Mouse (Mus musculus) gastrocnemius, adult 18-20 months (tissue): Measurements from ENCODE around the gene Ffar3. TPM values are rescaled to one million over a fixed set of nuclear protein-coding genes. Genes with fewer than 3 reads are reported as not detected.
"Not testable (repeated sequence)": the region's sequence is repeated elsewhere in the genome, so short reads cannot be mapped to it uniquely, and the experiment has no call there.

ENCODE experiments used
- DNase-seq: peaks from one replicate; pipeline ENCODE4 v3.0.0; 2021; ENCODE audit warnings: low spot score
- total RNA-seq, 2 experiments: library from RNA; stranded (reverse); gene quantifications; 2 replicates each; pipeline ENCODE4 v1.2.3; 2021

Ffar3 gene
- total RNA-seq, 2 experiments from 2014 or later, result not detected

GRCm38 (mm10) chr7:30844676-30845297, 11.2 kb downstream of the Ffar3 start:
- no peak for DNase-seq

- DNase-seq, result no peak
Measured at GRCm38 (mm10) chr7:30842092-30842491, 13.9 kb downstream of the Ffar3 start.

DNA sequence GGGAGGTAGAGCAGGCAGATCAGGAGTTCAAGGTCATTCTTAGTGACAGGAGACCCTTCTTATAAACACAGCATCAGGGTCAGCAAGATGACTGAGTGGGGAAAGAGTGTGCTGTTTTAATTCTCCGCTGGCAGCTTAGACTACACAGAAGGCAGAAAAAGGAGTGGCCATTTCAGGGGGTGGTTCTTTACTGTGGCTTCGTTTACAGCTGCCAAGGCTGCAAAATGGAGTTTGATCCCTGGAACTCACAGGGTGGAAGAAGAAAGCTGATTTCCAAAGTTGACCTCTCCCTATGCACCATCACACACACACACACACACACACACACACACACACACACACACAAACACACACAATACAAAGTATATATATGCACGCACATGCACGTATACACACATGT, 14.6 kb downstream of the Ffar3 start:
- no peak for DNase-seq

DNA sequence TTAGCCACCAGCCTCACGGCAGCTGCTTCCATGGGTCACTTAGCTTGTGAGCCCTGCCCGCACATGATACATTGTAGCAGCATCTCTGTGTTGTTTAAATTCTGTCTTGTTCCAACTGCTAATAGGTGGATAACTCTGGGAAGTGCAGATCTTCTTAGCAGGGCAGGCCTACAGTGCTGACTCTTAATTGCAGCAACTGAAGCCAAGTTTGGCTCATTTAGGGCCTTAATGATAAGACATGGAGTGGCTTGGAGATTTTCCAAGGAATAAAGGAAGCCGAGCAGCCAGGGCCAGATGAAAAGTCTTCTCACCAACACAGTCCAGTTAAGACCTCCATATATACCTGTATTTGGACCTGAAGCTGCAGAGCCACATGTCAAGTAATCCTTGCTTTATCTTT, 15.7 kb downstream of the Ffar3 start:
- no peak for DNase-seq

DNA sequence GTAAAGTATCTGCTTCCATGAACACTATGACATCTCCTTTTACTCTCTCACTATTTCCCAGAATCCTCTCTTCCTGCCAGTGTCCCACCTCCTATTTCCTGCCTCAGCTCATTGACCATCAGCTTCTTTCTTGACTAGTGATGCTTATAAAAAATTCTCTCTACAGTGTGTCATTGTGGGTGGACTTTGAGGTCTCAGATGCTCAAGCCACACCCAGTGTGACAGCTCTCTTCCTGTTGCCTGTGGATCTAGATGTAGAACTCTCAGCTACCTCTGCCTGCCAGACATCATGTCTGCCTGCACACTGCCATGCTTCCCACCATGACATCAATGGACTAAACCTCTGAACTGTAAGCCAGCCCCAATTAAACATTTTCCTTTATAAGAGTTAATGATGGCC, 18.7 kb downstream of the Ffar3 start:
- no peak for DNase-seq

DNA sequence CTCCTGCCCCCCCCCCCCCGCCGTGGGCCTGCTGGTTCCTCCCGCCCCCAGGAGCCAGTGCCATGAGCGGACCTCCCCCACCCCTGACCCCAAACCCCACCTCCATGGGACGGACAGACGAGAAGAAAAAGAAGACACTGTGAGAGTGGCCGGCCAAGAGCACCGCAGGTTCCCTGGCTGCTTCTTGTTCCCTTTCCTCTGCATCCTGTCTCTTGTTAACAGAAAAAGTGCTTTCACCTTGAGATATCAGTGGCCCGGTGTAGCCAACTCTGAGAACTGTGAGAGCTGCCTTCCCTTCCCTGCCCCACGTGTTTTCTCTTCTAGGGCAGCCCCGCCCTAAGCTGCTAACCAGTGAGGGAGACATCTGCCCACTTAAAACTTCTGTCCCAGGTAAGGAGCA, 23.3 kb downstream of the Ffar3 start:
- not testable (repeated sequence) for DNase-seq

GRCm38 (mm10) chr7:30832261-30832660, 23.7 kb downstream of the Ffar3 start:
- no peak for DNase-seq

DNA sequence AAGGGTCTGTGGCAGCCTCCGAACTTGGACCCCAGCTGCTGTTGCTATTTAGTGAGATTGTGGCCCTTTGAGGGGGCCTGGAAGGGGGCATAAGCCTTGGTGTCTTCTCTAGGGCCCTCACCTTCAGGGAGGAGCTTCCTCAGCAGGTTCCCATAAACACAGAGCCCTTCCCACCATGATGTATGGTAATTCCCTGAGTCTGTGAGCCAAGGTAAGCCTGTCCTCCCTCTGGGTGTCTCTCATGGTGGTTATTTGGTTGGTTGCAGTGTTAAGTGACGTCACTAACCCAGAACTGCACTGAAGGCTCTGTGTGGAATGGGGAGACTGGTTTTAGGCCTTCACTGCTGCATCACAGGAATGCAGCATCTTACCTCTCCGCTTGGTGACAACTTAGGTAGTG, 26.6 kb downstream of the Ffar3 start:
- no peak for DNase-seq

- not testable (repeated sequence) for DNase-seq
Measured at GRCm38 (mm10) chr7:30828871-30829270, 27.1 kb downstream of the Ffar3 start.

DNA sequence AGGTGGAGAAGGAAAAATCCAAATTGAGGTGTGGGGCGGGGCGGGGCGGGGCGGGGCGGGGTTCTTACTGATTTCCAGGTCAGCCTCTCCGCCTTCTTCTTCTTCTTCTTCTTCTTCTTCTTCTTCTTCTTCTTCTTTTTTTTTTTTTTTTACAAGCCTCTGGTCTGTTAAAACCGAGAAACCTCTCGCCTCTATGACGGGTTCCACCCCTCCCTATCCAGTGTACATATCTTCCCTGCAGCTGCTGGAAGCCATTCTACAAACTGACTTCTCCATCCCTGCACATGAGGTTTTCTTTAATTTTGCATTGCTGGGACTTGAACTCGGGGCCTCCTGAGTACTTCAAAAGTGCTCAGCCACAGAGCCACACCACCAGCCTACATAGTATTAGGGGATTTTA, 29.3 kb downstream of the Ffar3 start:
- DNase-seq, result no peak

DNA sequence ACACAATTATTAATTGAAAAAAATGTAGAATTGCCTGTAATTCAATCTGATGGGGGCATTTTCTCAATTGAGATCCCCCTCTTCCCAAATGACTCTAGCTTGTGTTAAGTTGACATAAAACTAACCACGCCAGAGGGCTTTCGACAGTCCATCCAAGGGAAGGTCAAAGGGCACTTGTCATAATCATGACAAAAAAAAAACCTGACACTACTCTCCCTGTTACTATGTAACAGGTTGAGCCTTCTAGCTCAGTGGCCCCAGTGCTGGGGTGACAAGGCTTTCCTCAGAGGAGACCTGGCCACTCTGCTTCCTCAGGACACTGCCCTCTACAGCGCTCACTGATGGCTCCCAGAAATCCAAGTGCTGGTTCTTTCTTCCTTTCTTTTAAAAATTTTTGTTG, 31.7 kb downstream of the Ffar3 start:
- DNase-seq, result no peak

- DNase-seq, result no peak
Measured at GRCm38 (mm10) chr7:30823675-30824074, 32.3 kb downstream of the Ffar3 start, which contains the start of gene Ffar2. TSS of gene Ffar2 (minus strand) at chr7:30823775.

DNA sequence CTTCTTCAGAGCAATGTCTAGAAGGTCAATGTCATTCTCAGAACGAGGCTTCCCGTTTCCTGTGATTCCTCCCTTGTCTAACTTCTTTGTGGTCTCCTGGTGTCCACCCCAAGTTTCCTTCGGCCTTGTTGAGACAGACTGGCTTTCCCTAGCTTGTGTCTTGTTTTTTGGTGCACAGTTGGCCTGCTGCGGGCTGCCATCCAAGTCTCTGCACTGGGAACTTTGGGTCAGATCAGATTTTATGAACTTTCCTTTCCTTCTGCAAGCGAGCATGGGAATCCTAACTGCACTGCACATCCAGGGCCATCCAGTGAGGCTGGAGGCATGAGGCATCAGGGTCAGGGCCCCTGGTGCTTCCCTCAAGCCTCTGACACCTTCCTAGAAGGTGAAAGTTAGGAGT, 34.4 kb downstream of the Ffar3 start:
- DNase-seq, result no peak

DNA sequence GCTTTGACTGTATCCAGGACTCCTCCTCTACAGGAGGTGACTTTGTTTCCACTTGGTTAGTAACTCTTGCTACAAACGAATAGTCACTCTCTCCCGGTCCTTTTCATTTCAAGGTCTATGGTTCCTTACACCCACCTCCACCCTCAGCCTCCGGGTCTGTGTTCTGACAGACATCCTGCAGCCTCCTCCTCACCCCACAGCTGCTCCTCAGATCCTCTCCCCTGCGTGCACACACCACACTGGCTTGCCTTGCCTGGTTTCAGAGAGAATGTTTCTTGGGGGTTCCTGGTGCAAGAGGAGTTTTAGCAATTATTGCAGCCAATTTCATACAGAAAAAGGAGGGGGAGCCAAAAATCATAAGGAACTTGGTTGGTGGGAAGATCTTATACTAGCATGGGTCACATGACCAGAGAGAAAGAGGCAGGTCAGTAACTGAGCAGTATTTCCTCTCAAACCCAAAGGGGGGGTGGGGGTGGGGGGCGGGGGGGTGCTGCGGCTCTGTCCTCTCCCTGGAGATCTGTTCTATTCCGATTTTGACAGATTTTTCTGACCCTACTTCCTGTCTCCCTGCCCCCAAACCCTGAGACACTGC, 35.0 kb downstream of the Ffar3 start:
- DNase-seq, result no peak

DNA sequence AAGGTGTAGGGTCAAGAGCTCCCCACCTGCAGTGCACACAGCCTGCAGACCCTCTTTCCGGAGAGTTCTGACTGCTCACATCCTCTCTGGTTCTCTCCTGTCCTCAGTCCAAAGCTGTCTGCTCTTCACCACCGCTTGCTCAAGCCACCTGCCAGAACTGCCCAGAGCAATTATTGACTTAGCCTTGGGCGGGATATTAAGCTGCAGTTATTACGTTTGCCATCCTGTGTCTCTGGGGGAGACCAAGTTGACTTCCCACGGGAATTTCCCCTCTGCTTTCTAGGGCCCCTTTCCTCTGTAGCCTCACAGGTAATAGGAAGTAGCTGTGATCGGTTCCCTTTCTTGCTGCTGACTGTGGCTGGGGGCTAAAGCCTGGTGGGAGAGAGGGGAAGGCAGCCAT, 35.8 kb downstream of the Ffar3 start:
- DNase-seq, result no peak

GRCm38 (mm10) chr7:30812291-30812807, 43.6 kb downstream of the Ffar3 start:
- no peak for DNase-seq

DNA sequence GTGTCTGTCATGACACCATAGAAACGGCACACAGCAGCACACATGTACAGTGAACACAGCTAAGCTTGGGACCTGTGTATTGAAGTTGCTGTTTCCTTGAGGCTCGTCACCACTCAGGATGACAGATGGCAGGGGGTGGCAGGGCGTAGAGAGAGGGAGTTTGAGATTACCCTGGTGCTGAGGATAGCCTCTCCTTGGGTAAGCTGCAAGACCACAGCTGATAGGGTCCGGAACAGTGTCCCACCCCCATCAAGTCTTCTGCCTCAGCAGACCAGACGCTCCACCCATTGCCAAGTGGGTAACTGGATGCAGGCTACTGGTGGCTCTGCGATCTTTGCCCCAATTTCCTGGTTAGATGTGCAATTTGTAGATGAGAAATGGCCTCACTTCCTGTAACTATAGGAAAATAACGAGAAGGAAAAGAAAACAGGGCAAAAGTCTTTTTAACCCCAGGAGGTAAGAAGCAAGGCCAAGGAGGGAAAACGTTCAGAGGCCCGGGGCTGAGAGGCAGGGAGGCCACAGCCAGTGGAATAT, 44.2 kb downstream of the Ffar3 start:
- DNase-seq, result no peak

DNA sequence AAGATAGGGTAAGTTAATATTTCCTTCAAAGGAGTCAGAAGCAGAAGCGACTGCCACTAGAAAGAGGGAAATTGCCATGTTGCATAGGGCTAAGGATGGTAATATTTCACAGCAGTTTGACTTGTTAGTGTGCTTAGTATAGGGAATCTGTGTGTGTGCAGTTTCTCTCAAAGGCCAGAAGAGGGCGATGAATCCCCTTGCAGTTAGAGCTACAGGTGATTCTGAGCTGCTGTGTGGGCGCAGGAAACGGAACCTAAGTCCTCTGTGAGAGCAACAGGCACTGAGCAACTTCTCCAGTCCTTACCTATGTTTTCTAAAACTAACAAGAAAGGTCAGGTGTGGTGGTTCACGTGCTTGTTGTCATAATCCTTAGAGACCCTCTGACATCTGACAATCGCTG, 45.7 kb downstream of the Ffar3 start:
- no peak for DNase-seq

DNA sequence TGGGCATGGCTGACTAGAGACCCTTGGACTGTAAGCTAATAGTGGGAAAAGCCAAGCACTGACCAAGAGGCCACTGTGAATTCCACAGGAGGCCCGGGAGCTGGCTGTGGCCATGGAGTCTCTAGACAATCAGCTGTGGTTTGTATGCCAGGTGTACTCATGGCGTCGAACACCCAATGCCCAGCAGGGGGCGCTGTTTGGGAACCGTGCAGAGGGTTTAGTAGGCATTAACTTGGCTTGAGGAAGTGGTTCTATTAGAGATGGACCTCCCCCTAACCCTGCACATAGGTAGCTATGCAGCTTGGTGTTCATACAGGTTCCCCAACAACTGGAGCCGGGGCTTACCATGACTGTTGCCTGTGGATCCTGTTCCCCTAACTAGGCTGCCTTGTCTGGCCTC, 50.1 kb downstream of the Ffar3 start:
- DNase-seq, result peak; percentile 12
